Mouse (Mus musculus): ENCODE measurements at regions not wholly inside any gene's neighbourhood (a gene's known extent, or its start where the extent isn't known, plus 50 kb on each side); places are given as distances from the start of the nearest gene placed in this dataset.

GRCm38 (mm10) chr2:148144816-148145215 is 98.0 kb upstream of the Foxa2 start:
- ATAC-seq (ENCODE audit: insufficient read depth): no peak
- no peak overlapping the region for H3K27ac ChIP-seq (replicated peaks)
- H3K9ac ChIP-seq: no peak overlapping the region
- H3K4me1 ChIP-seq (replicated peaks): no peaks in the 10 kb centered on the region
- no peak overlapping the region for H3K4me2 ChIP-seq
- no peaks in the 10 kb centered on the region for H3K27me3 ChIP-seq
- WGBS (ENCODE audit: insufficient replicate concordance): 17% methylated on average over 1 of the region's 1 CpGs
- no peak overlapping the region for H3K4me3 ChIP-seq (replicated peaks)
- H3K9me3 ChIP-seq (replicated peaks): no peaks in the 10 kb centered on the region
- H3K36me3 ChIP-seq (replicated peaks): no peaks in the 10 kb centered on the region

DNA sequence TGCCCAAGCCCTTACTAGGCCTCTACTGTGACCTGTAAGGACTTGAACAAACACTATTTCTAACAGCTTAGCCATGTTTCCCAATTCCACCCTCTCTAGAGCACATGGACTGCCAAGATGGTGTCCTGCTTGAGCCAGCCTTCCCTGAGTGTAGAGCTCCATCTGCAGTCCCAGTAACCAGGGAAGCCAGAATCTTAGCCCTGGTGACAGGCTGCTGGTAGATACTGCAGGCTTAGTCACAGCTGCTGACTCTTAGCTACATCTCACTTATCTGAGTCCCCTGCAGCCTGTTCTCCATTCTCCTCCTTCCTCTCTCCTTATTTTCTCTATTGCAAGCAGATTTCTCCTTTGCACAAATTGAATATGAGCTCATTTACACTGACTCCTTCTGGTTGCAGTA is 101.5 kb upstream of the Foxa2 start:
- H3K4me3 ChIP-seq (replicated peaks): no peak overlapping the region
- H3K27me3 ChIP-seq: no peaks in the 10 kb centered on the region
- H3K4me2 ChIP-seq: no peak overlapping the region
- H3K27ac ChIP-seq (replicated peaks): no peak overlapping the region
- H3K9ac ChIP-seq: no peak overlapping the region
- H3K9me3 ChIP-seq (replicated peaks): no peaks in the 10 kb centered on the region
- no peaks in the 10 kb centered on the region for H3K36me3 ChIP-seq (replicated peaks)
- H3K4me1 ChIP-seq (replicated peaks): no peaks in the 10 kb centered on the region
- ATAC-seq (ENCODE audit: insufficient read depth): no peak

DNA sequence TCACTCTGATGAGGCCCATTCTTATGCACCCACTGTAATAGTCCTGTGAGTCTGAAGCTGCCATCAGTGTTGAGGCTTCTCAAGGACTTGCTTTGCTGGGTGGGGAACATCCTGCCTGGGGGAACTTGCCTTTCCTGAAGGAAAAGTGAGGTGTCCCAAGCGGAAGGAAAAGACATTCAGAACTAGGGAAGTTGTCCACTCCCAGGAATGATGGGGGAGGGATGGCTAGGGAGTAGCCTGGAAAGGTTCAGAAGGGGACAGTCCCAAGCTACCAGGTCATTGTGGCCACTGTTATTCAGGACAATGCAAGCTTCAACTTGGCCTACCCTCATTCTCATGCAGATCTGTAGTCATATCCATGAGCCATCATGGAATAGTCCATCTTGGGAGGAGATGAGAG is 102.7 kb upstream of the Foxa2 start:
- ATAC-seq (ENCODE audit: insufficient read depth): no peak
- 41% methylated on average over 1 of the region's 1 CpGs for WGBS (ENCODE audit: insufficient replicate concordance)
- no peaks in the 10 kb centered on the region for H3K27me3 ChIP-seq
- no peak overlapping the region for H3K9ac ChIP-seq
- no peaks in the 10 kb centered on the region for H3K36me3 ChIP-seq (replicated peaks)
- H3K27ac ChIP-seq (replicated peaks): no peak overlapping the region
- H3K4me1 ChIP-seq (replicated peaks): no peaks in the 10 kb centered on the region
- no peak overlapping the region for H3K4me3 ChIP-seq (replicated peaks)
- H3K4me2 ChIP-seq: no peak overlapping the region
- no peaks in the 10 kb centered on the region for H3K9me3 ChIP-seq (replicated peaks)

- Histone ChIP-seq H3K27ac (replicated peaks) (no peak overlapping the region), H3K36me3 (replicated peaks) (no peaks in the 10 kb centered on the region), H3K4me1 (replicated peaks) (no peaks in the 10 kb centered on the region), H3K4me3 (replicated peaks) (no peak overlapping the region), H3K4me2 (no peak overlapping the region), H3K9ac (no peak overlapping the region), H3K9me3 (replicated peaks) (no peaks in the 10 kb centered on the region), H3K27me3 (no peaks in the 10 kb centered on the region)
- 65% methylated on average over 6 of the region's 6 CpGs for WGBS (ENCODE audit: insufficient replicate concordance)
- no peak for ATAC-seq (ENCODE audit: insufficient read depth)
Measured at GRCm38 (mm10) chr2:148153513-148154271, 106.9 kb upstream of the Foxa2 start.

DNA sequence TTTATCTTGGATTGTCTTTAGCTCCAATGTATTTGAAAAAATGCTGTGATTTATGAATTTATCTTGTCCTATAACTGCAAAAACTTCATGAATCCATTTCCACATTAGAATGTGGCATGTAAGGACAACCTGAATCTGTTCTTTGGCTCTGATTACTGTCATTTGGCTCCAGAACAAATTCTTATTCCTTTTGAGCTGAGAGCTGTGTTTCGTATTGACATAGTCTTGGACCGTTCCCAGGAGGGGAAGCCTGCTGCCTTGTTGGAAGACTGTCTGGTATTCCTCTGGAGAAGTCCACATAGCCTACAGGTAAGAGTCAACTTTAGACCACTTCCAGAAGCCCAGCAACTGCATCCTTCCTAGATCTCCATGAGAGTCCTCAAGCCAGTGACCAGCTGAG is 109.4 kb upstream of the Foxa2 start:
- 82% methylated on average over 2 of the region's 2 CpGs for WGBS (ENCODE audit: insufficient replicate concordance)
- Histone ChIP-seq H3K4me2 (no peak overlapping the region), H3K36me3 (replicated peaks) (no peaks in the 10 kb centered on the region), H3K4me3 (replicated peaks) (no peak overlapping the region), H3K27ac (replicated peaks) (no peak overlapping the region), H3K9ac (no peak overlapping the region), H3K27me3 (no peaks in the 10 kb centered on the region), H3K4me1 (replicated peaks) (no peaks in the 10 kb centered on the region), H3K9me3 (replicated peaks) (no peaks in the 10 kb centered on the region)
- ATAC-seq (ENCODE audit: insufficient read depth): no peak

DNA sequence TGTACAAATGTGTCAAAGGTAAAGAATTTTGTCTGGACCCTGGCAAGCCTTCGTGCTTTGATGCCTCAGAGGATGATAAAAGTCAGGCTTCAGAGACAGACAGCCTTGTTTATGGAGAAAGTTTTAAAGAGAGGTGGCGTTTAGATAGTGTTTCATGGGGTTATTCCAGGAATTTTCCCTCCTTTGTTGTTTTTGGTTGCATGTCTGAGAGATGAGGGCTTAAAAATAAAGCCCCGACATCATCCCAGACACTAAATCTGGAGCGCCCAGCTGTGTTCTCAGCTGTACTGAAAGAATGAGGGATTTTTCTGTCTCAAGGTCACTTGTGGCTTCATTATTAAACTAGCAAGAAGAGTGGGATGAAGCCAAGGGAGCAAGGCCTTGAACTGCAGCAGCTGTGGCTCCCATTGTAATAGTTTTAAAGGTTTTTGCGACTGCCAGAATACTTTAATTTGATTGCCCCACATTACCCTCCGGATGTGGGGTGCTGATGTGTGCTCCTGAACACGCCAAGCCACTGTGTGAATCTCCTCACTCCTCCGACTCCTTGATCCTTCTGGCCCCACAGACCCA is 112.3 kb upstream of the Foxa2 start:
- H3K9me3 ChIP-seq (replicated peaks): no peaks in the 10 kb centered on the region

DNA sequence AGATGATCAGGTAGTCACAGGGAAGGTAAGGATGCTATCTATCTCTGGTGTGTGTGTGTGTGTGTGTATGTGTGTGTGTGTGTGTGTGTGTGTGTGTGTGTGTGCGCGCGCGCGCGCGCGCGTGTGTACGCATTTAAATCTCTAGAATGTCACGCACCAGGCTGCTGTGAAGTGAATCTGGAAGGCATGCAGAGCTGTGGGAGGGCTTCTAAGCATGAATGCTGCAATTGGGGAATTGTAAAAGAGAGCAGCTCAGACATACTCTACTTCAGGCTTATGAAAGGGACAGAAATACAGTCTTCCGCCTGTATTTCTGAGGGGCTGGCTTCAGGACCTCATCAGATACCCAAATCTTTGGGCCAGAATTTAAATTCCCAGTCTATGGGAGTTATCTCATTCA is 114.2 kb upstream of the Foxa2 start:
- H3K4me1 ChIP-seq (replicated peaks): no peaks in the 10 kb centered on the region
- WGBS (ENCODE audit: insufficient replicate concordance): 83% methylated on average over 12 of the region's 12 CpGs
- no peaks in the 10 kb centered on the region for H3K36me3 ChIP-seq (replicated peaks)
- no peaks in the 10 kb centered on the region for H3K27me3 ChIP-seq
- no peak overlapping the region for H3K4me2 ChIP-seq
- no peak overlapping the region for H3K4me3 ChIP-seq (replicated peaks)
- H3K9me3 ChIP-seq (replicated peaks): no peaks in the 10 kb centered on the region
- no peak overlapping the region for H3K27ac ChIP-seq (replicated peaks)
- no peak for ATAC-seq (ENCODE audit: insufficient read depth)
- no peak overlapping the region for H3K9ac ChIP-seq

More for the DNA sequence above, 112.3 kb upstream of the Foxa2 start:
- Histone ChIP-seq H3K27me3 (no peaks in the 10 kb centered on the region), H3K27ac (replicated peaks) (no peak overlapping the region), H3K4me2 (no peak overlapping the region), H3K36me3 (replicated peaks) (no peaks in the 10 kb centered on the region), H3K4me3 (replicated peaks) (no peak overlapping the region), H3K9ac (no peak overlapping the region), H3K4me1 (replicated peaks) (no peaks in the 10 kb centered on the region)
- WGBS (ENCODE audit: insufficient replicate concordance): 53% methylated on average over 8 of the region's 8 CpGs
- ATAC-seq (ENCODE audit: insufficient read depth): no peak

DNA sequence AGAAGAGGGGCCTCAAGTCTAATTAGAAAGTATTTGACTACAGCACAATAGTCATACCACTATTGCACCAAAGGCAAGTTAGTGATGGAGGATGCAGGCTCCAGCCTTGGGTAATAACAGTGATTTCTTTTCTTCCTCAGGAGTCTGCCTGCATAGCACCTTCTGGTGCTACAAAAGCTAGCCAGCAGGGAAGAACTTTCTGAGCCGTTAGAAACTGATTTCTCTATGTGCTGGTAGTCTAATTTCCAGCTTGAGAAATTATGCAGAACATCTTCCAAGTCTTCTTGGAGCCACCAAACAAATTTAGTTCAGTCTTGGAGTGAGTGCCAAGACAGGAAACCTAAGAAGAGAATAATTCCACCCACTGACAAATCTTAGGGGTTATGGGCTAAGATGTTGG is 115.2 kb upstream of the Foxa2 start:
- WGBS (ENCODE audit: insufficient replicate concordance): 59% methylated on average over 1 of the region's 1 CpGs
- no peak for ATAC-seq (ENCODE audit: insufficient read depth)
- Histone ChIP-seq H3K36me3 (replicated peaks) (no peaks in the 10 kb centered on the region), H3K27ac (replicated peaks) (no peak overlapping the region), H3K4me1 (replicated peaks) (no peaks in the 10 kb centered on the region), H3K9ac (no peak overlapping the region), H3K4me3 (replicated peaks) (no peak overlapping the region), H3K27me3 (no peaks in the 10 kb centered on the region), H3K9me3 (replicated peaks) (no peaks in the 10 kb centered on the region), H3K4me2 (no peak overlapping the region)

DNA sequence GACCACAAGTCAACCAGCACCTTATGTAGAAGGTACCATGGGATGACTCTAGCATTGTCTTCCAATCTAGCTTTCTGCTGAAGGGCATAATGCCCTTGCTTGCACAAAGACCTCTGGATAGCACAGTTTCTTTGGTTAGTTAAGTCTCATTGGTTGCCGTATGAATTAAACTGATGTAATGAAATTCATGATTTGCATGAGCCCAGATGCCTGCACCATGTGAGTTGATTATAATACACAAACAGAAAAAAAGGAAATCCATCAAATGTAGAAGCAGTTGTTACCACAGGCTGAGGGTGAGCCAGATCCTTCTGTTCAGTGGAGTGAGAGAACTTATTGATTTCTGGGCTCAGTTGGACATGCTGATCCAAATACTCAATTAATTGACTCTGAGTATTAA is 115.8 kb upstream of the Foxa2 start:
- Histone ChIP-seq H3K27me3 (no peaks in the 10 kb centered on the region), H3K4me1 (replicated peaks) (no peaks in the 10 kb centered on the region), H3K4me2 (no peak overlapping the region), H3K9ac (no peak overlapping the region), H3K27ac (replicated peaks) (no peak overlapping the region), H3K9me3 (replicated peaks) (no peaks in the 10 kb centered on the region), H3K4me3 (replicated peaks) (no peak overlapping the region), H3K36me3 (replicated peaks) (no peaks in the 10 kb centered on the region)
- ATAC-seq (ENCODE audit: insufficient read depth): no peak
- WGBS (ENCODE audit: insufficient replicate concordance): 78% methylated on average over 1 of the region's 1 CpGs

DNA sequence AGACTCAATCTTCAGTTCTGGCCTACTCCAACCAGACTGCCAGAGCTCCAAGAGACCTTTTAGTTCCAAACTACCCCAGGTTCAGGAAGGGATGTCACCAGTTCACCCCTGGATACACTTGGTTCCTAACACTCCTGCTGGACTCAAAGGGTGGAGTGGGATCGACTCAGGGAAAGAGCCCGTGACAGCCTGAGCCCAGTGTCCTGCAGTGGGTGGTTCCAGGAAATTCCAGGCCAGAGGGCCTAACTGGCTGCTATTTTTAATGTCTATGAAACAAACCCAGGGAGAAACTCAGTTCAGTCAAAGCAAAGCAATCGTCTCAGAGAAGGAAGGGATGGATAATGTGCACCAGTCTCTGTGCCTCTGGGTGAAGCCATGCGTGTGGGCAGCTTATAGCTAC is 124.3 kb upstream of the Foxa2 start:
- H3K4me3 ChIP-seq (replicated peaks): no peak overlapping the region
- no peak overlapping the region for H3K27ac ChIP-seq (replicated peaks)
- H3K36me3 ChIP-seq (replicated peaks): no peaks in the 10 kb centered on the region
- no peak overlapping the region for H3K9ac ChIP-seq
- H3K27me3 ChIP-seq: no peaks in the 10 kb centered on the region
- H3K9me3 ChIP-seq (replicated peaks): no peaks in the 10 kb centered on the region
- H3K4me2 ChIP-seq: no peak overlapping the region
- H3K4me1 ChIP-seq (replicated peaks): no peaks in the 10 kb centered on the region
- no peak for ATAC-seq (ENCODE audit: insufficient read depth)
- 51% methylated on average over 4 of the region's 4 CpGs for WGBS (ENCODE audit: insufficient replicate concordance)

- Histone ChIP-seq H3K4me2 (no peak overlapping the region), H3K9ac (no peak overlapping the region), H3K4me3 (replicated peaks) (no peak overlapping the region), H3K9me3 (replicated peaks) (no peaks in the 10 kb centered on the region), H3K27ac (replicated peaks) (no peak overlapping the region), H3K36me3 (replicated peaks) (no peaks in the 10 kb centered on the region), H3K4me1 (replicated peaks) (no peaks in the 10 kb centered on the region), H3K27me3 (no peaks in the 10 kb centered on the region)
- ATAC-seq (ENCODE audit: insufficient read depth): no peak
- WGBS (ENCODE audit: insufficient replicate concordance): 6% methylated on average over 1 of the region's 1 CpGs
Measured at GRCm38 (mm10) chr2:148171699-148172098, 124.9 kb upstream of the Foxa2 start.
